Comparison of ENCODE assay signal across 14 mouse cellular contexts in genomic region chr13:9504118-9504856, GRCm38 (mm10).
DNase-seq lines count a peak whose midpoint lies in the region; ATAC-seq and TF ChIP-seq lines count a peak whose summit lies in the region.
"Had no signal": no experiment of that assay in that cellular context is flagged by ENCODE, and none has a peak within 500 bp of the region (broad histone marks: within the 10 kb centered on the region; RNA-seq: fewer than 3 reads in every experiment).

No protein-coding gene starts in this region.

- TF ChIP-seq EP300 in heart, postnatal 0 days (IDR thresholded peaks at IDR 0.05; ENCODE audit: low read depth) = no peak

- no peaks in the 10 kb centered on the region for H3K27me3 ChIP-seq in heart, postnatal 0 days (ENCODE audit: control insufficient read depth, insufficient read depth, low read length)
- no peaks in the 10 kb centered on the region for H3K27me3 ChIP-seq in intestine, embryonic 15.5 days (replicated peaks)
- H3K27me3 ChIP-seq: hindbrain, embryonic 15.5 days; midbrain, embryonic 13.5 days; neural tube, embryonic 12.5 days had no signal

- WGBS in heart, postnatal 0 days = 17% methylated on average over 6 of the region's 6 CpGs
- WGBS in intestine, embryonic 15.5 days = 41% methylated on average over 6 of the region's 6 CpGs

- 0 out of 2 replicates have a peak overlapping the region, but pooled peaks have one; percentile 19 for H3K4me3 ChIP-seq in heart, postnatal 0 days (ENCODE audit: low read depth, low read length)
- no peak overlapping the region for H3K4me3 ChIP-seq in intestine, embryonic 15.5 days (replicated peaks)
- H3K4me3 ChIP-seq: hindbrain, embryonic 15.5 days; midbrain, embryonic 13.5 days; neural tube, embryonic 12.5 days had no signal

- no peak overlapping the region for H3K9ac ChIP-seq in heart, postnatal 0 days (replicated peaks; ENCODE audit: low read depth, low read length)
- no peak overlapping the region for H3K9ac ChIP-seq in intestine, embryonic 15.5 days
- H3K9ac ChIP-seq: hindbrain, embryonic 15.5 days; liver, embryonic 14.5 days; midbrain, embryonic 13.5 days; neural tube, embryonic 12.5 days had no signal

- ATAC-seq in common myeloid progenitor, adult 5-6 weeks (replicated peaks; ENCODE audit: low read depth, poor library complexity, severe bottlenecking) = peak; percentile 79
- peak; percentile 82 for ATAC-seq in heart, postnatal 0 days (ENCODE audit: insufficient read depth, low read depth)
- ATAC-seq in intestine, embryonic 15.5 days = no peak
- ATAC-seq: midbrain, embryonic 13.5 days had no signal

- H3K4me1 ChIP-seq in heart, postnatal 0 days (ENCODE audit: control insufficient read depth, insufficient read depth) = peaks cover 9% of the 10 kb centered on the region; the same call in 1 of the 2 replicates
- H3K4me1 ChIP-seq in intestine, embryonic 15.5 days (replicated peaks) = no peaks in the 10 kb centered on the region
- H3K4me1 ChIP-seq: hindbrain, embryonic 15.5 days; midbrain, embryonic 13.5 days; neural tube, embryonic 12.5 days had no signal

- H3K4me2 ChIP-seq in heart, postnatal 0 days (ENCODE audit: low read depth, low read length) = peak overlapping the region; percentile 50
- H3K4me2 ChIP-seq in intestine, embryonic 15.5 days (replicated peaks) = no peak overlapping the region
- H3K4me2 ChIP-seq: hindbrain, embryonic 15.5 days; midbrain, embryonic 13.5 days; neural tube, embryonic 12.5 days had no signal

- no peak for TF ChIP-seq CTCF in heart, postnatal 0 days (IDR thresholded peaks at IDR 0.05; ENCODE audit: low read depth)

- peak; percentile 10 to 19 for DNase-seq in cerebellum, postnatal 10 days
- no peak for DNase-seq in cerebellum, adult 11 months
- DNase-seq in kidney, postnatal 10 days = peak; percentile 20
- DNase-seq in kidney, postnatal 4 days = no peak
- DNase-seq in heart, postnatal 0 days (ENCODE audit: low spot score) = peak; percentile 77
- no peak for DNase-seq in embryo, embryonic 11 days
- DNase-seq: cerebellum, postnatal 36 days; thymus, adult 18-20 months had no signal

- H3K9me3 ChIP-seq in heart, postnatal 0 days (replicated peaks; ENCODE audit: control insufficient read depth, low read length) = no peaks in the 10 kb centered on the region
- no peaks in the 10 kb centered on the region for H3K9me3 ChIP-seq in intestine, embryonic 15.5 days
- H3K9me3 ChIP-seq: hindbrain, embryonic 15.5 days; midbrain, embryonic 13.5 days; neural tube, embryonic 12.5 days had no signal

- H3K36me3 ChIP-seq in heart, postnatal 0 days (replicated peaks; ENCODE audit: control insufficient read depth, insufficient read depth, low read length) = no peaks in the 10 kb centered on the region
- H3K36me3 ChIP-seq in intestine, embryonic 15.5 days = no peaks in the 10 kb centered on the region
- H3K36me3 ChIP-seq: hindbrain, embryonic 15.5 days; midbrain, embryonic 13.5 days; neural tube, embryonic 12.5 days had no signal

- peak overlapping the region; percentile 75 for H3K27ac ChIP-seq in heart, postnatal 0 days (ENCODE audit: low read depth)
- no peak overlapping the region for H3K27ac ChIP-seq in intestine, embryonic 15.5 days
- H3K27ac ChIP-seq: hindbrain, embryonic 15.5 days; liver, embryonic 14.5 days; midbrain, embryonic 13.5 days; neural tube, embryonic 12.5 days had no signal

Comparison
In these comparisons a context has a peak if more than half of its experiments do, and no peak if none do; other contexts are left out.
1. DNase-seq: peak in cerebellum, postnatal 10 days (2 of 2), kidney, postnatal 10 days (single experiment) and heart, postnatal 0 days (single experiment); none in cerebellum, adult 11 months (single experiment), kidney, postnatal 4 days (0 of 2) and embryo, embryonic 11 days (single experiment).